Mouse (Mus musculus): ENCODE measurements around the gene Adcy6. TPM values are rescaled to one million over a fixed set of nuclear protein-coding genes. Genes with fewer than 3 reads are reported as not detected.
"Not testable (repeated sequence)": the region's sequence is repeated elsewhere in the genome, so short reads cannot be mapped to it uniquely, and the experiment has no call there.

The Adcy6 gene
- total RNA-seq, 2 experiments from 2014 or later, result 19.0 to 32.3 TPM

GRCm38 (mm10) chr15:98601832-98602190 is 8.1 kb downstream of the Adcy6 start:
- DNase-seq, result no peak

GRCm38 (mm10) chr15:98600036-98600709 is 9.7 kb downstream of the Adcy6 start:
- no peak for DNase-seq

GRCm38 (mm10) chr15:98596609-98597008 is 13.3 kb downstream of the Adcy6 start:
- DNase-seq, result no peak

GRCm38 (mm10) chr15:98595049-98595448 is 14.8 kb downstream of the Adcy6 start:
- no peak for DNase-seq

GRCm38 (mm10) chr15:98594193-98594592 is 15.7 kb downstream of the Adcy6 start:
- DNase-seq, result no peak

GRCm38 (mm10) chr15:98591396-98591795 is 18.5 kb downstream of the Adcy6 start:
- no peak for DNase-seq

GRCm38 (mm10) chr15:98589640-98590336 is 20.1 kb downstream of the Adcy6 start:
- DNase-seq, result peak; percentile 5

GRCm38 (mm10) chr15:98587751-98588150 is 22.1 kb downstream of the Adcy6 start:
- no peak for DNase-seq

- not testable (repeated sequence) for DNase-seq
These were observed 23.7 kb downstream of the Adcy6 start for GRCm38 (mm10) chr15:98586141-98586540.

- no peak for DNase-seq
These were observed 24.5 kb downstream of the Adcy6 start for GRCm38 (mm10) chr15:98585421-98585820.

- DNase-seq, result no peak
These were observed 26.9 kb downstream of the Adcy6 start for GRCm38 (mm10) chr15:98582996-98583395.

- no peak for DNase-seq
These were observed 27.5 kb downstream of the Adcy6 start for GRCm38 (mm10) chr15:98582410-98582809.

- peak; percentile 56 for DNase-seq
These were observed 29.9 kb downstream of the Adcy6 start for GRCm38 (mm10) chr15:98579795-98580464.

- DNase-seq, result no peak
These were observed 30.6 kb downstream of the Adcy6 start for GRCm38 (mm10) chr15:98579310-98579709.

GRCm38 (mm10) chr15:98573293-98573692 is 36.6 kb downstream of the Adcy6 start:
- DNase-seq, result no peak

- no peak for DNase-seq
These were observed 38.9 kb downstream of the Adcy6 start, which contains the start of the genes Ccnt1 and 4930415O20Rik for GRCm38 (mm10) chr15:98570873-98571538. TSS of gene Ccnt1 (minus strand) at chr15:98570923. TSS of gene 4930415O20Rik (plus strand) at chr15:98571004.

- DNase-seq, result no peak
These were observed 40.0 kb downstream of the Adcy6 start for GRCm38 (mm10) chr15:98569795-98570365.

- DNase-seq, result no peak
These were observed 40.7 kb downstream of the Adcy6 start for GRCm38 (mm10) chr15:98569216-98569615.

GRCm38 (mm10) chr15:98568256-98569033 is 41.4 kb downstream of the Adcy6 start:
- no peak for DNase-seq

GRCm38 (mm10) chr15:98567278-98568134 is 42.4 kb downstream of the Adcy6 start:
- DNase-seq, result peak; percentile 100

GRCm38 (mm10) chr15:98566973-98567277 is 43.0 kb downstream of the Adcy6 start:
- no peak for DNase-seq

Measured in gastrocnemius, postnatal 25 days (tissue).